Mouse (Mus musculus) CD4-positive helper T cell, adult 2 months (primary cell): ENCODE measurements around the gene Tesc.

ENCODE experiments used
- DNase-seq: peaks from one replicate; pipeline ENCODE4 v3.0.0-alpha.2; 2012; ENCODE audit warnings: low read depth, missing footprints, low spot score

The Tesc gene

DNA sequence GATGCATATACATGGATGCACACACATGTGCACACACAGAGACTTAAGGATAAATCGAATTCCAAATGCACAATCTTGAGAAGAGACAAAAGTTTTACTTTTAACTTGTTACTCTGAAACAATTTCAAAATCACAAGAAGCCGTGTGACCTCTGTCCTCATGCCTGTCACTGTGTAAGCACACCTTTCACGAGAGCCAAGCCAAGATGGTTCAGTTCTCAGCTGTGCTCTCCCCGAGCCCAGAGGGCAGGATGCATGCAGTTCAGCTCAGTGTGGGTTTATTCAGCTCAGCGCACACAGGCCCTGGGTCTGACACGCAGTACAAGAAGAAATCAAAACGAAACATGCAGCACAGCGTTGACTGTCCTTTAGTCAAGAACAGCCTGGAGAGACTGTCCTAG lies 78.0 kb downstream of the Tesc start:
- no peak for DNase-seq

DNA sequence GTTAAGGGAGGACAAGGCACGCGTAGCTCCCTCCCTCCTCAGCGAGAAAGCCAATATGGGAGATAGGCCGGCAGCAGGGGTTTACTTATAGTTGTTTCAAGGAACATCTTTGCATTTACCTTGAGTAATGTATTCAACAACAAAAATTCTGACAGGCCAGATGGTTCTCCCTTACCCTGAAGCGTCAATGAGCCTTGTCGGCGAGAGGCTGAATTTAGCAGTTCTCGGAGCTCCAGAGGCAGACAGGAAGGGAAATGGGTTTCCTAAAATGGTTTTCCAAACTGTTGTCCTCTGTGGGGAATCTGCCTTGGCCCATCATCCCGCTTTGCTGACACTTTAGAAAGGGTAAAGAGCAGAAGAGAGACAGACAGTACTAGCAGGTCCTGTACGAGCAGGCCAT lies 79.1 kb downstream of the Tesc start:
- no peak for DNase-seq

DNA sequence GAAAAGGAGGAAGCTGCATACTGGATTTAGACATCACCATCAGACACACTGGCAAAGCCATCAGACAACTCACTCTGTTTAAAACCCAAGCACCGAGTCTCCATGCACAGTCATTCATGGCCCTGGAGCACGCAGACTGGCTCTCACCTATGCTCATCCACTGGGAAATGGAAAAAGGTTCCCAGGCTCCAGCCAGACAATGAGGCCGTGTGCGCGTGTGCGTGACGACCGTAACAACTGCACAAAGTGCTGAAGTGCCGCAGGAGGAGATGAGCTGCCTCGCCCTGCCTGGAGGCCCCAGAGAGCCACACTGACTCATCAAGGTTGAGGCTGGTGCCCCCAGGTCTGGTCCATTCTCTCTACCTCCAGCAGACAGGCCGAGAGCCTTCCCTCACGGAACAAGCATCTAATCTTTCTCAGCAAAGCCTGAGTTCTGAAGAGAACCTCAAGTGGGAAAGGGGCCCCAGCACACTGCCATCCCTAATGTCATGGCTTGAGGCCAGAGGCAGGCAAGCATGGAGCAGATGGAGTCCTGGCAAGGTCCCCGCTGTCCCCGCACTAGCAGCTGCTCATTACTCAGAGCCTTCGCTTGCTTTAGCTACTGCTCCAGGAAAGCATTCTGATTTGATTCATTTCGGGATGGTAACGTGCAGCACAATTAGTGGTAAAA lies 80.7 kb downstream of the Tesc start:
- no peak for DNase-seq

DNA sequence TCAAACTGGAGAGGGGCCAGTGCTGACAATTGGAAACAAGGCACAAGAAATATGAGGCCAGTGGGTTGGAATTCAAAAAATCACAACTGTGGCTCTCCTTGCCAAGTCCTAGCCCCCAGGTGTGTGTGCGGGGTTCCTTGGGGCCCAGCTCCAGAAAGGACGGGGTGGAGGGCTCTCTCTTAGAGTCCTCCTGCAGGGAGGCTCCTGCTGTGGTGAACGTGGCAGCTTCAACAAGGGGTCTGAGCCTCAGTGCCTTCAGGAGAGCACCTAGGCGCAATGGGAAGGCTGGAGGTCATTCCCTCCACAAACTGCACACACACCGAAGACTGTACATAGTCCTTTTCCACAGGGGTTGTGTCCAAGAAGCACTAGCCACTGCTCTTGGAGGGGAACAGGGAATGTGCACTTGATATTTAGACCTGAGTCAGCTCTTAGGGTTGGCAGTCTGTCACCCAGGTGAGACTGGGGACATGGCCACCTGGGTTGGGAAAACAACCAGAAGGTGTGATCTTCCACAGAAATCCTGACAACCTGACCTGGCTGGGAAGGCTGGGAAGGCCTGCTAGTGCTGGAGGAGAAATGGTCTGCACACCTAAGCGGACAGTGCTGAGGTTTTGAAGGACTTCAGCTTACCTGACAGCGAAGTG lies 81.4 kb downstream of the Tesc start:
- DNase-seq: no peak
